Mouse (Mus musculus) thymus, adult 2 months (tissue): ENCODE results near the gene Nectin1.

Experiments
- CTCF ChIP-seq: fragments of 200-500 bp; IDR thresholded peaks from 2 replicates; pipeline ENCODE4 v1.5.1; 2012; ENCODE audit warnings: mild to moderate bottlenecking, control low read depth, low read length, moderate library complexity, borderline replicate concordance; ENCODE audit not compliant: control insufficient read depth, poor library complexity, insufficient read depth; ENCODE audit errors: extremely low read depth
- POLR2A ChIP-seq: fragments of 200-500 bp; IDR thresholded peaks from 2 replicates; pipeline ENCODE4 v1.6.1; 2012; ENCODE audit warnings: mild to moderate bottlenecking, low read length, control low read depth, moderate library complexity; ENCODE audit not compliant: control insufficient read depth, poor library complexity, insufficient read depth; ENCODE audit errors: extremely low read depth

DNA sequence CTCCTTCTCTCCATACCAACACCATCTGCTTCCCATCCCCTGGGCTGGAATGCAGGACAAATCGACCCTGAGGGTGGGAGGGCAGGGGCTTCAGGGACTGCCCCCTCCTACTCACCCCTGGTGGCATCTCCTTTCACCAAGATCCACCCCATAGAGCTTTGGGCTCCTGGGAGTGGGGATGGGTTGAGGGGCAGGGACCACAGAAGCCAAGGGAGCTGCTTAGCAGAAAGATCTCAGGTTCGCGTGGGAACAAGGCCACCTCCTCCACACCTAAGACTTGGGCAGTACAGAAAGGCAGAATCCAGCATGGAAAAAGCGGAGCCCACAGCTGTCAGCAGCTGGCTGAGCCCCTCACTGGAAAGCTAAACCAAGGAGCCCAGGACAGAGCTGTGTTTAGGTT lies 64.3 kb downstream of the Nectin1 start:
- TF ChIP-seq POLR2A, result no peak
- TF ChIP-seq CTCF, result no peak
